ENCODE assay signal across 14 mouse cellular contexts in genomic region chr11:87735691-87736090, GRCm38 (mm10). TPM values are rescaled to one million over a fixed set of nuclear protein-coding genes. Genes with fewer than 3 reads are reported as not detected.
A peak's percentile ranks its signal among the peaks of the same experiment; 100 is the strongest.
DNase-seq lines count a peak whose midpoint lies in the region; ATAC-seq and TF ChIP-seq lines count a peak whose summit lies in the region.
"Had no signal": no experiment of that assay in that cellular context is flagged by ENCODE, and none has a peak within 500 bp of the region (broad histone marks: within the 10 kb centered on the region; RNA-seq: fewer than 3 reads in every experiment).

No protein-coding gene starts in this region.

- no peak for DNase-seq in heart, adult 11 months
- DNase-seq in midbrain, embryonic 11.5 days (ENCODE audit: low spot score, missing footprints): peak; percentile 35
- DNase-seq in midbrain, postnatal 0 days (ENCODE audit: low spot score): no peak
- peak; percentile 19 for DNase-seq in liver, postnatal 0 days
- no peak for DNase-seq in gastrocnemius, postnatal 4 days (ENCODE audit: low spot score in 2 of 2)
- no peak for DNase-seq in cerebellum, adult 8-10 months
- DNase-seq: adrenal gland, postnatal 36 days; cerebellum, adult 18-20 months; heart, postnatal 10 days had no signal

- H3K9me3 ChIP-seq in heart, embryonic 15.5 days (replicated peaks): no peaks in the 10 kb centered on the region
- H3K9me3 ChIP-seq in midbrain, embryonic 11.5 days (ENCODE audit: control insufficient read depth, low read length): no peaks in the 10 kb centered on the region
- H3K9me3 ChIP-seq in midbrain, postnatal 0 days (ENCODE audit: low read length): no peaks in the 10 kb centered on the region
- H3K9me3 ChIP-seq in liver, postnatal 0 days (ENCODE audit: low read length): no peaks in the 10 kb centered on the region
- H3K9me3 ChIP-seq: kidney, embryonic 15.5 days had no signal

- peaks cover 16% of the 10 kb centered on the region for H3K36me3 ChIP-seq in heart, embryonic 15.5 days
- no peaks in the 10 kb centered on the region for H3K36me3 ChIP-seq in midbrain, embryonic 11.5 days (ENCODE audit: control insufficient read depth, insufficient read depth, low read length)
- peaks cover 8% of the 10 kb centered on the region; the same call in 1 of the 2 replicates for H3K36me3 ChIP-seq in midbrain, postnatal 0 days (ENCODE audit: insufficient read depth, low read length)
- peaks cover 34% of the 10 kb centered on the region for H3K36me3 ChIP-seq in liver, postnatal 0 days (replicated peaks; ENCODE audit: insufficient read depth, low read length)

- no peaks in the 10 kb centered on the region for H3K27me3 ChIP-seq in heart, embryonic 15.5 days
- H3K27me3 ChIP-seq in midbrain, embryonic 11.5 days (ENCODE audit: control insufficient read depth, insufficient read depth, low read length): peaks cover 2% of the 10 kb centered on the region; the same call in 1 of the 2 replicates
- no peaks in the 10 kb centered on the region for H3K27me3 ChIP-seq in midbrain, postnatal 0 days (ENCODE audit: insufficient read depth, low read length)
- no peaks in the 10 kb centered on the region for H3K27me3 ChIP-seq in liver, postnatal 0 days (ENCODE audit: insufficient read depth, low read length)
- H3K27me3 ChIP-seq: CH12.LX; kidney, embryonic 15.5 days had no signal

- no peak overlapping the region for H3K4me3 ChIP-seq in heart, embryonic 15.5 days
- no peak overlapping the region for H3K4me3 ChIP-seq in midbrain, embryonic 11.5 days (ENCODE audit: low read depth, low read length)
- H3K4me3 ChIP-seq in midbrain, postnatal 0 days (ENCODE audit: low read depth, low read length): no peak overlapping the region
- H3K4me3 ChIP-seq in liver, postnatal 0 days (ENCODE audit: low read depth, low read length): no peak overlapping the region

- H3K27ac ChIP-seq in heart, embryonic 15.5 days: peak overlapping the region; percentile 88
- no peak overlapping the region for H3K27ac ChIP-seq in midbrain, embryonic 11.5 days (ENCODE audit: low read depth, low read length)
- no peak overlapping the region for H3K27ac ChIP-seq in midbrain, postnatal 0 days (ENCODE audit: low read depth, low read length)
- H3K27ac ChIP-seq in liver, postnatal 0 days (ENCODE audit: low read depth): peak overlapping the region; percentile 82

- 63% methylated on average over 6 of the region's 6 CpGs for WGBS in heart, embryonic 15.5 days
- 88% methylated on average over 6 of the region's 6 CpGs for WGBS in midbrain, embryonic 11.5 days
- WGBS in midbrain, postnatal 0 days: 86% methylated on average over 6 of the region's 6 CpGs
- WGBS in liver, postnatal 0 days (ENCODE audit: insufficient replicate concordance): 47% methylated on average over 6 of the region's 6 CpGs

- no peak overlapping the region for H3K4me2 ChIP-seq in heart, embryonic 15.5 days
- H3K4me2 ChIP-seq in midbrain, embryonic 11.5 days: no peak overlapping the region
- no peak overlapping the region for H3K4me2 ChIP-seq in midbrain, postnatal 0 days (ENCODE audit: low read depth, low read length, poor library complexity, severe bottlenecking)
- peak overlapping the region; percentile 80; the same call in 1 of the 2 replicates for H3K4me2 ChIP-seq in liver, postnatal 0 days (ENCODE audit: low read depth, low read length)

- H3K9ac ChIP-seq in heart, embryonic 15.5 days: no peak overlapping the region; the same call in 1 of the 2 replicates
- H3K9ac ChIP-seq in midbrain, embryonic 11.5 days (ENCODE audit: low read length): no peak overlapping the region
- H3K9ac ChIP-seq in midbrain, postnatal 0 days (replicated peaks; ENCODE audit: low read length, poor library complexity, severe bottlenecking): no peak overlapping the region
- peak overlapping the region; percentile 60; the same call in 1 of the 2 replicates for H3K9ac ChIP-seq in liver, postnatal 0 days (replicated peaks)

- H3K4me1 ChIP-seq in heart, embryonic 15.5 days (replicated peaks): peaks cover 15% of the 10 kb centered on the region
- H3K4me1 ChIP-seq in midbrain, embryonic 11.5 days (ENCODE audit: control insufficient read depth, insufficient read depth, low read length): peaks cover 19% of the 10 kb centered on the region
- H3K4me1 ChIP-seq in midbrain, postnatal 0 days (ENCODE audit: insufficient read depth, low read length): peaks cover 6% of the 10 kb centered on the region; the same call in 1 of the 2 replicates
- peaks cover 33% of the 10 kb centered on the region for H3K4me1 ChIP-seq in liver, postnatal 0 days (ENCODE audit: insufficient read depth)

- no peak for TF ChIP-seq EP300 in liver, postnatal 0 days (IDR thresholded peaks at IDR 0.05; ENCODE audit: low read depth)

- TF ChIP-seq CTCF in midbrain, postnatal 0 days (IDR thresholded peaks at IDR 0.05): no peak
- TF ChIP-seq CTCF in liver, postnatal 0 days (IDR thresholded peaks at IDR 0.05; ENCODE audit: low read depth): no peak

- ATAC-seq in heart, embryonic 15.5 days (replicated peaks; ENCODE audit: insufficient number of reproducible peaks, insufficient read depth, low FRiP score, low read depth): no peak
- no peak for ATAC-seq in midbrain, embryonic 11.5 days (ENCODE audit: low FRiP score)
- no peak for ATAC-seq in midbrain, postnatal 0 days (ENCODE audit: low FRiP score)
- 0 out of 2 replicates have a peak, but pooled peaks have one; percentile 18 for ATAC-seq in erythroblast, adult 5-6 weeks (replicated peaks; ENCODE audit: low FRiP score, poor library complexity, severe bottlenecking)
- no peak for ATAC-seq in liver, postnatal 0 days

RNA-seq across cellular contexts. Expression of gene Supt4a, which starts 1.7 kb away (rescaled TPM):
- polyA plus RNA-seq in heart, embryonic 15.5 days (2015; fragmentation: Nextera tagmentation; extraction: Ambion mirVana): 101 and 103 TPM in 2 replicates
- polyA plus RNA-seq in midbrain, embryonic 11.5 days (2014; fragmentation: Nextera tagmentation; extraction: Ambion mirVana): 148 and 163 TPM in 2 replicates
- total RNA-seq in midbrain, postnatal 0 days (2014; rRNA removed): 47.8 and 55.4 TPM in 2 replicates
- 122 and 128 TPM in 2 replicates for polyA plus RNA-seq in midbrain, postnatal 0 days (2015; fragmentation: Nextera tagmentation; extraction: Ambion mirVana)
- total RNA-seq in erythroblast, adult 5-6 weeks (2015; ENCODE audit: low replicate concordance): 133 and 166 TPM in 2 replicates
- 103 and 121 TPM in 2 replicates for total RNA-seq in erythroblast, adult 5-6 weeks (2017; ENCODE audit: low replicate concordance)
- polyA plus RNA-seq in liver, postnatal 0 days (2015; fragmentation: Nextera tagmentation; extraction: Ambion mirVana): 114 and 120 TPM in 2 replicates
- 10 to 100 TPM; 52.1 to 55.5 TPM for total RNA-seq in gastrocnemius, postnatal 4 days (2021)

RNA-seq across cellular contexts. Expression of gene Tspoap1, which starts 24.6 kb away (rescaled TPM):
- polyA plus RNA-seq in heart, embryonic 15.5 days (2015; fragmentation: Nextera tagmentation; extraction: Ambion mirVana): 0.24 and 1.9 TPM in 2 replicates
- 7.0 and 9.0 TPM in 2 replicates for polyA plus RNA-seq in midbrain, embryonic 11.5 days (2014; fragmentation: Nextera tagmentation; extraction: Ambion mirVana)
- 206 and 215 TPM in 2 replicates for total RNA-seq in midbrain, postnatal 0 days (2014; rRNA removed)
- polyA plus RNA-seq in midbrain, postnatal 0 days (2015; fragmentation: Nextera tagmentation; extraction: Ambion mirVana): 47.3 and 57.8 TPM in 2 replicates
- 4.2 and 5.4 TPM in 2 replicates for total RNA-seq in erythroblast, adult 5-6 weeks (2015; ENCODE audit: low replicate concordance)
- total RNA-seq in erythroblast, adult 5-6 weeks (2017; ENCODE audit: low replicate concordance): 5.4 and 16.6 TPM in 2 replicates
- 0.59 and 1.2 TPM in 2 replicates for polyA plus RNA-seq in liver, postnatal 0 days (2015; fragmentation: Nextera tagmentation; extraction: Ambion mirVana)
- under 1 TPM; 0.18 to 0.39 TPM for total RNA-seq in gastrocnemius, postnatal 4 days (2021)

RNA-seq across cellular contexts. Expression of gene Mpo, which starts 57.7 kb away (rescaled TPM):
- polyA plus RNA-seq in heart, embryonic 15.5 days (2015; fragmentation: Nextera tagmentation; extraction: Ambion mirVana): 0.69 and 3.8 TPM in 2 replicates
- 2.6 and 2.9 TPM in 2 replicates for polyA plus RNA-seq in midbrain, embryonic 11.5 days (2014; fragmentation: Nextera tagmentation; extraction: Ambion mirVana)
- total RNA-seq in midbrain, postnatal 0 days (2014; rRNA removed): 0.19 TPM in 1 of 2 replicates, not detected in the other
- 0.20 TPM in 1 of 2 replicates, not detected in the other for polyA plus RNA-seq in midbrain, postnatal 0 days (2015; fragmentation: Nextera tagmentation; extraction: Ambion mirVana)
- total RNA-seq in erythroblast, adult 5-6 weeks (2015; ENCODE audit: low replicate concordance): 1,764 and 1,778 TPM in 2 replicates
- 605 and 1,001 TPM in 2 replicates for total RNA-seq in erythroblast, adult 5-6 weeks (2017; ENCODE audit: low replicate concordance)
- 250 and 274 TPM in 2 replicates for polyA plus RNA-seq in liver, postnatal 0 days (2015; fragmentation: Nextera tagmentation; extraction: Ambion mirVana)
- total RNA-seq in gastrocnemius, postnatal 4 days (2021): under 1 TPM; 0.34 to 0.93 TPM
- total RNA-seq: CH12.LX; heart, postnatal 10 days had no signal
- polyA plus RNA-seq: frontal cortex, adult 2 months had no signal

Comparison
In these comparisons a context has a peak if more than half of its experiments do, and no peak if none do; other contexts are left out.
1. DNase-seq: peak in midbrain, embryonic 11.5 days (single experiment) and liver, postnatal 0 days (single experiment); none in heart, adult 11 months (single experiment), midbrain, postnatal 0 days (single experiment), gastrocnemius, postnatal 4 days (0 of 2) and cerebellum, adult 8-10 months (single experiment).
2. H3K27ac ChIP-seq: peak in heart, embryonic 15.5 days (single experiment) and liver, postnatal 0 days (single experiment); none in midbrain, embryonic 11.5 days (single experiment) and midbrain, postnatal 0 days (single experiment).
3. RNA of gene Mpo, which starts 57.7 kb away (polyA plus RNA-seq): 250 to 274 TPM in liver, postnatal 0 days; 2.6 to 2.9 TPM in midbrain, embryonic 11.5 days, 0.69 to 3.8 TPM in heart, embryonic 15.5 days and 0.20 TPM in midbrain, postnatal 0 days; every median in the first group is over 10 times any median in the second.